Mouse (Mus musculus): Measurements from ENCODE around the gene Myl9. TPM values are rescaled to one million over a fixed set of nuclear protein-coding genes. Genes with fewer than 3 reads are reported as not detected.
A peak's percentile ranks its signal among the peaks of the same experiment; 100 is the strongest.

Myl9 gene
- polyA plus RNA-seq, 1 experiment from 2014 or later, result 133 TPM

DNA sequence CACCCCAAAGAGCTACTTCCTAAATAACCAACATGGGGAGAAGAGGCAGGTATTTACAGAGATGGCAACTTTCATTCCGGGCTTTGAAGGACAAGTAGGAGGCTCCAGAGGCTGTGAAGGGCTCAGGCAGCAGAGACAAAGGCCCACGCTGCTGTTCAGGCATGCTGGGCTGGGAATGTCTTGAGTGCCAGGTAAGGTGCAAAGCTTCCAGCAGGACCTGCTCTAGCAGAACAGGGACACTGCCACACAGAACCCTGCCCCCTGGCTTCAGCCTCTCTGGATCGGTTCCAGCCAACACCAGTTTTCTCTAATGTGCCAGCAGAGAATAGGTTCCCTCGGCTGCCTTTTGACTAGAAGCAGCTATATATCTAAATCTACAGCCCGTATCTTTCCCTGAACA lies 8.1 kb upstream of the Myl9 start:
- 78% methylated on average over 5 of the region's 5 CpGs for WGBS
- Histone ChIP-seq H3K4me3 (ENCODE audit: low read depth, low read length) (no peak overlapping the region), H3K9ac (ENCODE audit: low read depth, low read length) (no peak overlapping the region)

GRCm38 (mm10) chr2:156769274-156769673 lies 5.9 kb upstream of the Myl9 start:
- Histone ChIP-seq H3K27ac (ENCODE audit: low read depth, low read length) (no peak overlapping the region), H3K4me1 (replicated peaks; ENCODE audit: control insufficient read depth, insufficient read depth, low read length) (no peaks in the 10 kb centered on the region), H3K27me3 (ENCODE audit: control insufficient read depth, insufficient read depth, low read length) (no peaks in the 10 kb centered on the region), H3K36me3 (ENCODE audit: control insufficient read depth, insufficient read depth, low read length) (no peaks in the 10 kb centered on the region), H3K9ac (ENCODE audit: low read depth, low read length) (no peak overlapping the region), H3K4me3 (ENCODE audit: low read depth, low read length) (no peak overlapping the region), H3K9me3 (ENCODE audit: control insufficient read depth, low read length) (no peaks in the 10 kb centered on the region), H3K4me2 (replicated peaks; ENCODE audit: low read depth, low read length) (no peak overlapping the region)
- DNase-seq (ENCODE audit: low spot score) (no peak), ATAC-seq (ENCODE audit: low FRiP score) (no peak)
- 90% methylated on average over 12 of the region's 12 CpGs for WGBS

More for the DNA sequence above, 8.1 kb upstream of the Myl9 start:
- H3K27me3 ChIP-seq (ENCODE audit: control insufficient read depth, insufficient read depth, low read length), result no peaks in the 10 kb centered on the region
- H3K36me3 ChIP-seq (ENCODE audit: control insufficient read depth, insufficient read depth, low read length), result peaks cover 8% of the 10 kb centered on the region; the same call in 1 of the 2 replicates
- no peak overlapping the region for H3K27ac ChIP-seq (ENCODE audit: low read depth, low read length)
- no peak overlapping the region for H3K4me2 ChIP-seq (replicated peaks; ENCODE audit: low read depth, low read length)
- no peaks in the 10 kb centered on the region for H3K9me3 ChIP-seq (ENCODE audit: control insufficient read depth, low read length)
- DNase-seq (ENCODE audit: low spot score), result no peak
- no peak for ATAC-seq (ENCODE audit: low FRiP score)
- H3K4me1 ChIP-seq (replicated peaks; ENCODE audit: control insufficient read depth, insufficient read depth, low read length), result no peaks in the 10 kb centered on the region

DNA sequence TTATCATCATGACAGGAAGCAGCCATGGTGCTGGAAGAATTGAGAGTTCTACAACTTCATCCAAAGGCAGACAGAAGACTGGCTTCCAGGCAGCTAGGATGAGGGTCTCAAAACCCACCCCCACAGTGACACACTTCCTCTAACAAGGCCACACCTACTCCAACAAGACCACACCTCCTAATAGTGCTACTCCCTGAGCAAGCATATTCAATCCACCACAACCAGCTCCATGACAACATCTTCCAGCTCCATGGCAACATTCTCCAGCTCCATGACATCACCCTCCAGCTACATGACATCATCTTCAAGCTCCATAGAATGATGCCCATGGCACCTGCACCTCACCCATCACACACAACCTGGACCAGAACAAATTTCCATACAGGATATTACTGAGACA lies 1.8 kb upstream of the Myl9 start:
- Histone ChIP-seq H3K9me3 (ENCODE audit: control insufficient read depth, low read length) (no peaks in the 10 kb centered on the region), H3K9ac (ENCODE audit: low read depth, low read length) (no peak overlapping the region), H3K4me2 (replicated peaks; ENCODE audit: low read depth, low read length) (no peak overlapping the region), H3K27me3 (ENCODE audit: control insufficient read depth, insufficient read depth, low read length) (0 out of 2 replicates have a peak, but pooled peaks cover 3% of the 10 kb centered on the region), H3K4me3 (ENCODE audit: low read depth, low read length) (no peak overlapping the region), H3K4me1 (replicated peaks; ENCODE audit: control insufficient read depth, insufficient read depth, low read length) (peaks cover 6% of the 10 kb centered on the region), H3K27ac (ENCODE audit: low read depth, low read length) (no peak overlapping the region), H3K36me3 (ENCODE audit: control insufficient read depth, insufficient read depth, low read length) (no peaks in the 10 kb centered on the region)
- DNase-seq (ENCODE audit: low spot score) (no peak), ATAC-seq (ENCODE audit: low FRiP score) (no peak)

DNA sequence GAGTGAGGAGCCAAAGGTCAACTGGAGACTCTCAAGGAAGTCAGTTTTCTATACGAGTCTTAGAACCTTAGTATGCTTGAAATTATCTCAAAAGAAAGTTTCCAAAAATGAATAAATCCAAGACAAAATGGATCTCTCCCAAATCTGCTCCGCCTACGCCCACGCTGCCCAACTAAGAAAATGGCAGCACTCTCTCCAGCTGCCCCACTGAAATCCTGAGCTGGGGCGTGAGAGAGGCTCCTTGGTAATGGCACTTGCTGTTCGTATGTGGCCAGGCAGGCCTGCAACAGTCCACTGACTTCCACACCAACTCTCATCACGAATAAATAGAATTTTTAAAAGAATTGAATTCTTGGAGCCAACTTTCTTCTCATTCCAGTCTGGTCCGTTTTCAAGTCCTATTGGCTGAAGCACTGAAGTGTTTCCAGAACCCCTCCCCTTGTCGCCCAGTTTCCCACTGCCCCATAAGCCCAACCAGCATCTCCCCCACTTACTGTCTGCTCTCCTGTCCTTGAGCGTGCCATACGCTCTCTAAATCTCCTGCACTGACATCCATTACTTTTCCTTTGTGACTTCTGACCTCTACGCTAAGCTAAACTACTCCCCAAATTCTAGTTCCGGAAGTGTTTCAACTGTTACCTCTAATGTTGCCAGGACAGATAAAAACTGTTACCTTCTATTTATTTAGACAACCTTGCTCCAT lies 1.0 kb upstream of the Myl9 start:
- Histone ChIP-seq H3K9me3 (ENCODE audit: control insufficient read depth, low read length) (no peaks in the 10 kb centered on the region), H3K27me3 (ENCODE audit: control insufficient read depth, insufficient read depth, low read length) (0 out of 2 replicates have a peak, but pooled peaks cover 3% of the 10 kb centered on the region), H3K4me1 (replicated peaks; ENCODE audit: control insufficient read depth, insufficient read depth, low read length) (peaks cover 6% of the 10 kb centered on the region), H3K36me3 (ENCODE audit: control insufficient read depth, insufficient read depth, low read length) (no peaks in the 10 kb centered on the region), H3K9ac (ENCODE audit: low read depth, low read length) (peak overlapping the region; percentile 44; the same call in 1 of the 2 replicates), H3K4me3 (ENCODE audit: low read depth, low read length) (no peak overlapping the region), H3K4me2 (replicated peaks; ENCODE audit: low read depth, low read length) (peak overlapping the region; percentile 74), H3K27ac (ENCODE audit: low read depth, low read length) (no peak overlapping the region)
- DNase-seq (ENCODE audit: low spot score) (no peak), ATAC-seq (ENCODE audit: low FRiP score) (no peak)
- WGBS, result 67% methylated on average over 13 of the region's 13 CpGs

- Histone ChIP-seq H3K4me1 (replicated peaks; ENCODE audit: control insufficient read depth, insufficient read depth, low read length) (peaks cover 6% of the 10 kb centered on the region), H3K27ac (ENCODE audit: low read depth, low read length) (no peak overlapping the region), H3K9me3 (ENCODE audit: control insufficient read depth, low read length) (no peaks in the 10 kb centered on the region), H3K27me3 (ENCODE audit: control insufficient read depth, insufficient read depth, low read length) (0 out of 2 replicates have a peak, but pooled peaks cover 3% of the 10 kb centered on the region), H3K4me3 (ENCODE audit: low read depth, low read length) (peak overlapping the region; percentile 29), H3K9ac (ENCODE audit: low read depth, low read length) (peak overlapping the region; percentile 45), H3K36me3 (ENCODE audit: control insufficient read depth, insufficient read depth, low read length) (no peaks in the 10 kb centered on the region), H3K4me2 (replicated peaks; ENCODE audit: low read depth, low read length) (peak overlapping the region; percentile 74)
- 36% methylated on average over 17 of the region's 17 CpGs for WGBS
- DNase-seq (ENCODE audit: low spot score), result no peak
- ATAC-seq (ENCODE audit: low FRiP score), result no peak; the same call in 1 of the 2 replicates
Measured at GRCm38 (mm10) chr2:156775455-156776435, 525 bp downstream of the Myl9 start.

GRCm38 (mm10) chr2:156776907-156777306 lies 1.7 kb downstream of the Myl9 start:
- no peak for DNase-seq (ENCODE audit: low spot score)
- Histone ChIP-seq H3K27ac (ENCODE audit: low read depth, low read length) (no peak overlapping the region), H3K27me3 (ENCODE audit: control insufficient read depth, insufficient read depth, low read length) (0 out of 2 replicates have a peak, but pooled peaks cover 3% of the 10 kb centered on the region), H3K36me3 (ENCODE audit: control insufficient read depth, insufficient read depth, low read length) (no peaks in the 10 kb centered on the region), H3K4me3 (ENCODE audit: low read depth, low read length) (no peak overlapping the region), H3K9ac (ENCODE audit: low read depth, low read length) (no peak overlapping the region), H3K4me1 (replicated peaks; ENCODE audit: control insufficient read depth, insufficient read depth, low read length) (peaks cover 6% of the 10 kb centered on the region), H3K9me3 (ENCODE audit: control insufficient read depth, low read length) (no peaks in the 10 kb centered on the region), H3K4me2 (replicated peaks; ENCODE audit: low read depth, low read length) (no peak overlapping the region)
- 83% methylated on average over 2 of the region's 2 CpGs for WGBS
- no peak for ATAC-seq (ENCODE audit: low FRiP score)

DNA sequence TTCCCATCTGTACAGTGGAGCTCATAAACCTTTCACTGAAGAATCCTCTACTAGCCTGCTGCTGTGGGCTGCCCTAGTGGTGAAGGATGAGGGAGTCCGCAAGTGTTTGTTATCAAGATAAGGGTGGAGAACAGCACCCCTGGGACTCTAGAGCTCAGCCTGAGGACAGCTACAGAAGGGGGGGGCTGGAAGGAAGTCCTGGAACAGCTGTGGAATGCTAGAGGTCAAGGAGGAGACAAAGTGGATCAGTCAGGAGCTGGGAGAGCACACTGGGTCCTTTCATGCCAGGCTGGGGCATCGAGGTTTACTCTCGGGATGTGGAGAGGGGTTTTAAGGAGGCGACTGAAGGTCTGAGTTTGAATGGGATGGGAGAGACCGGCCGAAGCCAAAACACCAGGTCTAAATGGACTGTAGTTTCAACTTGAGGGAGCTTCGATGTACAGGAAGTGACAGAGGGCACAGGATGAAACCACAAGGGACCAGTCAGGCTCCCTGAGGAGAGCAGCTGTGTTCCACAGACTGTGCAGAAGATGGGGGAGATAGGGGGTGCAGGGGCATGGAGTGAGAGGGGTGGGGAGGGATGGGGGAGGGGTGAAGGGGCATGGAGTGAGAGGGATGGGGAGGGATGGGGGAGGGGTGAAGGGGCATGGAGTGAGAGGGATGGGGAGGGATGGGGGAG lies 2.2 kb downstream of the Myl9 start:
- 0 out of 2 replicates have a peak, but pooled peaks cover 3% of the 10 kb centered on the region for H3K27me3 ChIP-seq (ENCODE audit: control insufficient read depth, insufficient read depth, low read length)
- H3K4me1 ChIP-seq (replicated peaks; ENCODE audit: control insufficient read depth, insufficient read depth, low read length), result peaks cover 6% of the 10 kb centered on the region
- H3K4me2 ChIP-seq (replicated peaks; ENCODE audit: low read depth, low read length), result no peak overlapping the region
- no peaks in the 10 kb centered on the region for H3K36me3 ChIP-seq (ENCODE audit: control insufficient read depth, insufficient read depth, low read length)
- no peak overlapping the region for H3K4me3 ChIP-seq (ENCODE audit: low read depth, low read length)
- WGBS, result 65% methylated on average over 7 of the region's 7 CpGs
- DNase-seq (ENCODE audit: low spot score) (peak; percentile 19), ATAC-seq (ENCODE audit: low FRiP score) (no peak)
- H3K9ac ChIP-seq (ENCODE audit: low read depth, low read length), result no peak overlapping the region
- H3K9me3 ChIP-seq (ENCODE audit: control insufficient read depth, low read length), result no peaks in the 10 kb centered on the region
- H3K27ac ChIP-seq (ENCODE audit: low read depth, low read length), result no peak overlapping the region

- Histone ChIP-seq H3K9me3 (ENCODE audit: control insufficient read depth, low read length) (no peaks in the 10 kb centered on the region), H3K27me3 (ENCODE audit: control insufficient read depth, insufficient read depth, low read length) (0 out of 2 replicates have a peak, but pooled peaks cover 3% of the 10 kb centered on the region), H3K4me3 (ENCODE audit: low read depth, low read length) (no peak overlapping the region), H3K4me2 (replicated peaks; ENCODE audit: low read depth, low read length) (no peak overlapping the region), H3K4me1 (replicated peaks; ENCODE audit: control insufficient read depth, insufficient read depth, low read length) (peaks cover 6% of the 10 kb centered on the region), H3K36me3 (ENCODE audit: control insufficient read depth, insufficient read depth, low read length) (no peaks in the 10 kb centered on the region), H3K27ac (ENCODE audit: low read depth, low read length) (no peak overlapping the region), H3K9ac (ENCODE audit: low read depth, low read length) (no peak overlapping the region)
- DNase-seq (ENCODE audit: low spot score) (no peak), ATAC-seq (ENCODE audit: low FRiP score) (no peak)
- 83% methylated on average over 8 of the region's 8 CpGs for WGBS
Measured at GRCm38 (mm10) chr2:156778571-156778970, 3.4 kb downstream of the Myl9 start.
